In genomic region chr6:91616541-91616940, GRCm38 (mm10) we compare ENCODE assay signal across 8 mouse cellular contexts.
DNase-seq lines count a peak whose midpoint lies in the region; ATAC-seq and TF ChIP-seq lines count a peak whose summit lies in the region.

No protein-coding gene starts in this region.

- no peaks in the 10 kb centered on the region for H3K9me3 ChIP-seq in lung, embryonic 14.5 days (ENCODE audit: low read depth, low read length)
- H3K9me3 ChIP-seq in forebrain, embryonic 14.5 days (replicated peaks; ENCODE audit: control insufficient read depth, low read length) = no peaks in the 10 kb centered on the region

- WGBS in lung, embryonic 14.5 days = 37% methylated on average over 7 of the region's 7 CpGs
- WGBS in forebrain, embryonic 14.5 days = 22% methylated on average over 7 of the region's 7 CpGs

- peak; percentile 64 for ATAC-seq in lung, embryonic 14.5 days (ENCODE audit: insufficient read depth)
- peak; percentile 74 for ATAC-seq in forebrain, embryonic 14.5 days

- H3K9ac ChIP-seq in lung, embryonic 14.5 days = peak overlapping the region; percentile 61
- H3K9ac ChIP-seq in forebrain, embryonic 14.5 days (ENCODE audit: low read length) = peak overlapping the region; percentile 76

- TF ChIP-seq CTCF in lung, embryonic 14.5 days (IDR thresholded peaks at IDR 0.05; ENCODE audit: low read depth) = no peak
- TF ChIP-seq CTCF in layer of hippocampus, adult 2 months (conservative IDR thresholded peaks at IDR 0.05) = no peak

- H3K4me2 ChIP-seq in lung, embryonic 14.5 days = peak overlapping the region; percentile 75
- peak overlapping the region; percentile 79 for H3K4me2 ChIP-seq in forebrain, embryonic 14.5 days (ENCODE audit: low read length)

- H3K27ac ChIP-seq in lung, embryonic 14.5 days (ENCODE audit: low read depth) = peak overlapping the region; percentile 84
- peak overlapping the region; percentile 72 for H3K27ac ChIP-seq in forebrain, embryonic 14.5 days (ENCODE audit: low read depth, low read length)
- peak overlapping the region; percentile 76 for H3K27ac ChIP-seq in layer of hippocampus, adult 2 months

- H3K27me3 ChIP-seq in lung, embryonic 14.5 days (ENCODE audit: insufficient read depth, low read length) = no peaks in the 10 kb centered on the region
- no peaks in the 10 kb centered on the region for H3K27me3 ChIP-seq in forebrain, embryonic 14.5 days (replicated peaks; ENCODE audit: control insufficient read depth, insufficient read depth, low read length)

- H3K4me3 ChIP-seq in lung, embryonic 14.5 days (ENCODE audit: low read depth, low read length) = peak overlapping the region; percentile 31; the same call in 1 of the 2 replicates
- peak overlapping the region; percentile 33 for H3K4me3 ChIP-seq in forebrain, embryonic 14.5 days (ENCODE audit: low read depth, low read length)
- H3K4me3 ChIP-seq in layer of hippocampus, adult 2 months = peak overlapping the region; percentile 42; the same call in 1 of the 2 replicates

- H3K4me1 ChIP-seq in lung, embryonic 14.5 days (ENCODE audit: insufficient read depth) = 0 out of 2 replicates have a peak, but pooled peaks cover 3% of the 10 kb centered on the region
- H3K4me1 ChIP-seq in forebrain, embryonic 14.5 days (ENCODE audit: control insufficient read depth, insufficient read depth, low read length) = peaks cover 14% of the 10 kb centered on the region

- peak; percentile 81 for DNase-seq in lung, embryonic 14.5 days
- DNase-seq in lung, adult 18-20 months = no peak
- peak; percentile 84 for DNase-seq in forebrain, embryonic 14.5 days (ENCODE audit: low spot score)
- DNase-seq in layer of hippocampus, adult 2 months (ENCODE audit: low spot score in 2 of 2) = peak in 1 of 2 experiments; percentile 13
- peak; percentile 33 to 80 for DNase-seq in lung, postnatal 4 days
- no peak for DNase-seq in ovary, postnatal 14 days (ENCODE audit: low spot score)
- no peak for DNase-seq in kidney, adult 11 months
- no peak for DNase-seq in cerebellum, adult 9-10 months

- no peaks in the 10 kb centered on the region for H3K36me3 ChIP-seq in lung, embryonic 14.5 days (ENCODE audit: insufficient read depth)
- H3K36me3 ChIP-seq in forebrain, embryonic 14.5 days (ENCODE audit: control insufficient read depth, insufficient read depth, low read length) = no peaks in the 10 kb centered on the region

Comparison
In these comparisons a context has a peak if more than half of its experiments do, and no peak if none do; other contexts are left out.
1. DNase-seq: peak in lung, embryonic 14.5 days (single experiment), forebrain, embryonic 14.5 days (single experiment) and lung, postnatal 4 days (2 of 2); none in lung, adult 18-20 months (0 of 2), ovary, postnatal 14 days (single experiment), kidney, adult 11 months (single experiment) and cerebellum, adult 9-10 months (single experiment).
2. Peak in every context shown above with its lines, with median percentiles within 50 percentile points of each other: H3K27ac ChIP-seq and H3K4me3 ChIP-seq.